Mouse (Mus musculus) right cerebral cortex, postnatal 25 days (tissue): ENCODE data around the gene Gm29776.

Experiments used
- DNase-seq: peaks from one replicate; pipeline ENCODE4 v3.0.0; 2022

Gene Gm29776

GRCm38 (mm10) chr14:54647900-54648299 is 50.7 kb downstream of the Gm29776 start:
- no peak for DNase-seq

GRCm38 (mm10) chr14:54646898-54647636 is 51.6 kb downstream of the Gm29776 start:
- no peak for DNase-seq

- DNase-seq: no peak
Observed at GRCm38 (mm10) chr14:54646455-54646854, 52.2 kb downstream of the Gm29776 start.

GRCm38 (mm10) chr14:54644294-54644693 is 54.3 kb downstream of the Gm29776 start:
- DNase-seq: no peak

GRCm38 (mm10) chr14:54643011-54643410 is 55.6 kb downstream of the Gm29776 start:
- no peak for DNase-seq
